31 mouse cellular contexts compared by ENCODE assay signal in the genomic region with DNA sequence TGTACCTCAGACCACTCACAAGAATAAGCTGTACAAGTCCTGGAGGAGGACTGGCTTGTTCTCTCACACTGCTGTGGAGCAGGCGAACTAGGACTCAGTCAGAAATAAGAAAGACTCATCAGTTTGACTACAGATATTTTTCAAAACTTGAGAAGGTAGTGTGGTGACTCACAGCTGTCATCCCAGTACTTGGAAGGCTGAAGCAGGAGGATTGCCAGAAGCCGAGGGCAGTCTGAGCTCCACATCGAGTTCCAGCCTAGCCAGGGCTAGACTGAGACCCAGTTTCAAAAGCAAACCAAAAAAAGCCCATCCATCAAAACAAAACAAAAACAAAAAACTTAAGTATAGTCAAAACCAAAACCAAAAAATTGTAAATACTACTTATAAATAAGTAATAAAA.
DNase-seq lines count a peak whose midpoint lies in the region; ATAC-seq and TF ChIP-seq lines count a peak whose summit lies in the region.
"Had no signal": no experiment of that assay in that cellular context is flagged by ENCODE, and none has a peak within 500 bp of the region (broad histone marks: within the 10 kb centered on the region; RNA-seq: fewer than 3 reads in every experiment).

No protein-coding gene starts in this region.

- TF ChIP-seq POLR2A in testis, adult 2 months (IDR thresholded peaks at IDR 0.05; ENCODE audit: control insufficient read depth, low read depth, low read length): no peak

- H3K27ac ChIP-seq in testis, adult 2 months (ENCODE audit: control insufficient read depth, insufficient read depth, low read depth, low read length): no peak overlapping the region
- H3K27ac ChIP-seq: forebrain, embryonic 10.5 days; forebrain, embryonic 13.5 days; heart, embryonic 15.5 days; hindbrain, embryonic 10.5 days; hindbrain, embryonic 13.5 days had no signal

- peak overlapping the region; percentile 46 for H3K4me3 ChIP-seq in testis, adult 2 months (ENCODE audit: control insufficient read depth, low read depth, low read length)
- H3K4me3 ChIP-seq: forebrain, embryonic 10.5 days; forebrain, embryonic 13.5 days; heart, embryonic 12.5 days; heart, embryonic 15.5 days; hindbrain, embryonic 10.5 days; hindbrain, embryonic 13.5 days had no signal

- intact Hi-C loops in left cerebral cortex, postnatal 36 days (cut with DNase I): no loop called here

- H3K36me3 ChIP-seq in testis, adult 2 months (ENCODE audit: control insufficient read depth, insufficient read depth, low read length): no peaks in the 10 kb centered on the region; the same call in none of the 2 replicates
- H3K36me3 ChIP-seq: forebrain, embryonic 10.5 days; G1E; heart, embryonic 12.5 days; heart, embryonic 15.5 days; hindbrain, embryonic 10.5 days; hindbrain, embryonic 13.5 days had no signal

- H3K27me3 ChIP-seq in testis, adult 2 months (ENCODE audit: control insufficient read depth, insufficient read depth, low read length): no peaks in the 10 kb centered on the region
- H3K27me3 ChIP-seq: CH12.LX; forebrain, embryonic 13.5 days; heart, embryonic 12.5 days; heart, embryonic 15.5 days; hindbrain, embryonic 13.5 days; Patski had no signal

- peaks cover 9% of the 10 kb centered on the region for H3K4me1 ChIP-seq in testis, adult 2 months (ENCODE audit: control insufficient read depth, insufficient read depth, low read length)
- H3K4me1 ChIP-seq: forebrain, embryonic 13.5 days; hindbrain, embryonic 13.5 days had no signal

- peak; percentile 13; the same call in 1 of the 2 replicates for ATAC-seq in frontal cortex, adult (ENCODE audit: low TSS enrichment)
- ATAC-seq: forebrain, embryonic 13.5 days; forebrain, embryonic 16.5 days; hindbrain, embryonic 16.5 days; intestine, embryonic 16.5 days; Patski had no signal

- DNase-seq in frontal cortex, postnatal 25 days (ENCODE audit: low spot score in 2 of 2): no peak
- peak; percentile 22 for DNase-seq in gastrocnemius, postnatal 25 days
- DNase-seq in gastrocnemius, postnatal 4 days (ENCODE audit: low spot score in 2 of 2): no peak
- DNase-seq in testis, postnatal 10 days (ENCODE audit: low spot score): no peak
- DNase-seq in skeletal muscle tissue, adult 2 months (ENCODE audit: low read depth, low spot score): peak; percentile 50
- no peak for DNase-seq in left cerebral cortex, postnatal 36 days (ENCODE audit: low spot score in 2 of 2)
- DNase-seq: adrenal gland, adult 2 months; adrenal gland, postnatal 25 days; B cell, adult 2 months; cerebellum, adult 11 months; cerebellum, adult 2 months; cerebellum, adult 9-11 months; cerebellum, postnatal 36 days; heart, adult 18-20 months; heart, postnatal 10 days; heart, postnatal 36 days; kidney, adult 18-20 months had no signal

- TF ChIP-seq CTCF in testis, adult 2 months (IDR thresholded peaks at IDR 0.05; ENCODE audit: control insufficient read depth, insufficient read depth, insufficient replicate concordance, low read depth, low read length): no peak

Comparison
In these comparisons a context has a peak if more than half of its experiments do, and no peak if none do; other contexts are left out.
1. DNase-seq: peak in gastrocnemius, postnatal 25 days (single experiment) and skeletal muscle tissue, adult 2 months (single experiment); none in frontal cortex, postnatal 25 days (0 of 2), gastrocnemius, postnatal 4 days (0 of 2), testis, postnatal 10 days (single experiment) and left cerebral cortex, postnatal 36 days (0 of 2).